Mouse (Mus musculus) megakaryocyte progenitor cell, adult 5-6 weeks (primary cell): ENCODE data around the gene 1700069L16Rik. TPM values are rescaled to one million over a fixed set of nuclear protein-coding genes. Genes with fewer than 3 reads are reported as not detected.

Experiments
- ATAC-seq: replicated peaks from 2 replicates; pipeline ENCODE4 v1.8.0; 2016; ENCODE audit warnings: mild to moderate bottlenecking, moderate TSS enrichment, inconsistent platforms; ENCODE audit not compliant: poor library complexity
- total RNA-seq, 2 experiments: library from RNA; stranded (forward) in 1 of 2; stranded (reverse) in 1 of 2; fragments of 157-497, 149-512 nt in 1 of 2; fragments of 200-1000 nt in 1 of 2; gene quantifications; 2 replicates each; pipeline versions ENCODE4 v1.2.3 to v1.2.4; 2015 to 2017

1700069L16Rik gene
- not detected in 2 replicates for total RNA-seq (2015)
- not detected in 2 replicates for total RNA-seq (2017)

DNA sequence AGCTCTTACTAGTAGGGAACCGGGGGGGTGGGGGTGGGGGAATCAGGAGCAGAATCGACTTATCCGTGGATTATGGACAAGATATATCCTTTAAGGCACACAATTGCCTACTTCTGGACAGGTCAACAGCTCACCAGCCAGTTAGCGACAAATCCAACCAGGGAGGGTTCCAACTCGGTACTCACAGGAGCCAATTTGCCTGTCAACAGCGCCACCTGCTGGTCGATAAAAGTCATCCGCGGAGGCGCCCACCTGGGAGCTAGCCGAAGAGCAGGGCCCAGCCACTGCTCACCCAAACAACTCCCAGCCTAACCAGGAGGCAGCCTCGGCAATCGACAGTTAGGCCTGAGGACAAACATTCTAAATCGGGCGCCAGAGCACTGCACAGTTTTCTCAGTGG is at the start of gene 1700069L16Rik:
1700069L16Rik (minus strand) TSS at position 327 of the 400 bp plus-strand sequence.
- ATAC-seq = peak; percentile 83

DNA sequence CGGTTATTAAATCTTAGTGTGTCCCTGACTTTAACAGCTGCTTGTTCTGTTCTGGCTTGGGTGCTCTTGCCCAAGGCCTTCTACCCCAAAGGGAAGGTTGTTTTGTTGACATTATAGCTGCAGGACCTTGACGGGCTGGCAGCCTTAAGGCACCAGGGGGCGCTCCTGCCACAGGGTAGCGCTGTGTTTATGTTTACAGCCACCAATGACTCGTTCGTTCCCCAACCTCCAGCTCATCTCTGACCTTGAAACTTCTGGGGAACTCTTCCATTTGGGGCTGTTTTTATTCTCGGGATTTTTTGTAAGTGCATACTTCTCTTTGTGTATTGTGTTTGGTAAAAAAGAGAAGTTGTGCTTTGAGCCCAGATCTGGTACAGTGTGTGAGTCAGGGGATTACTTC is 49.1 kb upstream of the 1700069L16Rik start:
- ATAC-seq = peak; percentile 56

DNA sequence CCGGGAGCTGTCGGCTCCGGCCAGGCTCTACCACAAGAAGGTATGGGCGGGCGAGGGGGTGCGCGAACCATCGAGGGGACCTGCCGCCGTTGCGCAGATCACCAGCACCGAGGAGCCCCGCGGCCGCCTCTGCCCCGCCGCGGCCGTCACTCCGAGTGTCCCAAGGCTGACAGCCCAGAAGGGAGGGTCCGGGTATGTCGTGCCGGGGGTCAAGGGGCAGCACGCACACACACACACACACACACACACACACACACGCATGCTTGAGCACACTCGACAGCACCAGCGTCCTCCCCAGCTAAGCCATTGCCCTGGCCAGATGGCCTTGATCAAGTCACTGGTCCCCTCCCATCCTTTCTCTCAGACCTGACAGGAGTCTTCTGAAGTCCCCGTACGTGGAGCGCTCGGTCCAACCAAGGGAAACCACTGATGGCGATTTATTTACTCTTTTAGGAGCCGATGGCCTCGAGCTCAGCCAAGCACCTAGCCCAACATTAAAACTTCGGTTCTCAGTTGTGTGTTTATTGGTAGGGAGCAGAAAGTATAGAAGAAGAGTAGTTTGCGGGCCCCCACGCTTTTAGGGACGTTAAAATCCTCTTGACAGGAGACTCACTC is 48.4 kb upstream of the 1700069L16Rik start:
- no peak for ATAC-seq

DNA sequence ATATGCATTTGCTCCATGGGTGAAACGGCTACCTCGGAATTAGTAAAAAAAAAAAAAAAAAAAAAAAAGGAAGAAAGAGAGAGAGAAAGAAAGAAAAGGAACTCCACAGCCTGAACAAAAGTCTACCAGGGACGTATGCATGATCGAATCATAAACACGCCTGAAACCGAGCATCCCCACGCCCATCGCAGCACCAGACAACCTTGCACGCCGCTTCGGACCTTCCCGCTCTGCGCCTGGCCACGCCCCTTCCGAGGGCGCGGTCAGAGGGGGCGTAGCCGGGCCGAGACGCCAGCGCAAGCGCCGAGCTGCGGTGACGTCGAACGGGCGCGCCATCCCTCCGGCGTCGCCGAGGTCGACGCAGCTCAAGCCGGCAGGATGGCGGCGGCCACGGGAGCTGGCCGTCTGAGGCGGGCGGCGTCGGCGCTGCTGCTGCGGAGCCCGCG is 47.9 kb upstream of the 1700069L16Rik start, which contains the start of the genes Sart3 and Iscu:
Sart3 (minus strand) TSS at position 61 of the 446 bp plus-strand sequence.
Iscu (plus strand) TSS at position 299 of the 446 bp plus-strand sequence.
- peak; percentile 71 for ATAC-seq

DNA sequence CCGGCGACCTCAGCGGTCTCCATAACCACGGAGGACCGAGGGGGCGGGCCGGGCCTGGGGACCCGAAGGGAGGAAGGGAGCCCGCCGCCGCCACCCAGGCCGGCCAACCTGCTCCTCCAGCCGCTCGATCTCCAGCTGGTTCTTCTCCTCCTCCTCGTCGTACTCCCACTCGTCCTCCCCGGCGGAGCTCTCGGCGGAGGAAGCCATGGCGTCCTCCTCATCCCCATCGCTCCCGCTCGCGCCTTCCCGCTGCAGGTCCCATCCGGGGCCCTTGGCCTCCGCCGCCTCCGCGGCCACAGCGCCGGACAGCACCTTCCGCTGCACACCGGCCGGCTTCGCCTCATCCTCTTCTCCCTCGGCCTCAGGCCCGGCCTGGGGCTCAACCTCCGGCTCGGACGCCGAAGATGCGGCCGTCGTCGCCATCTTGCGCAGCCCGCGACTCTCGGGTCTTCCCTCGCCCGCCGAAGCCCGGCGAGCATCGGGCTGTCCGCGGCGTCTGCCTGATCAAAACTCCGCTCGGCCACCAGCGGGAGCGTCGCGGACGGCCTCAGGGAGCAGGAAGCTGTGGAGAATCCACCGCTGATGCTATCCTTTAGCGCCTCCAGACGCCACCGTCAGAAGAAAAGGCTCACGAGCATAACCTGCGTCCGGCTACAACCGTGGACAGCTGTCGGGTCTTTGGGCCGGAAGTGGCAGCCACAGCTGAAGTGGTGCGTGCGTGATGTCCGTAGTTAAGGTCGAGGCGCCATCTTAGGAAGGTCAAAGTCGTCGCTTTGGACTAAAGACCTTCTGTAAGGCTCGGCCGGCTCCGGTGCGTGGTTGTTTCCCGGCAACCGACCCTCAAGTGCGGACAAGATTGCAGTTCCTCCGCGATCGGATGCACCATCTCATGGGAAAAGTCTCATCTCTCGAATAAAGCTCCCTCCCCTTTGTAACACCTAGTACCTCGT is 46.9 kb upstream of the 1700069L16Rik start:
- peak; percentile 61 for ATAC-seq

DNA sequence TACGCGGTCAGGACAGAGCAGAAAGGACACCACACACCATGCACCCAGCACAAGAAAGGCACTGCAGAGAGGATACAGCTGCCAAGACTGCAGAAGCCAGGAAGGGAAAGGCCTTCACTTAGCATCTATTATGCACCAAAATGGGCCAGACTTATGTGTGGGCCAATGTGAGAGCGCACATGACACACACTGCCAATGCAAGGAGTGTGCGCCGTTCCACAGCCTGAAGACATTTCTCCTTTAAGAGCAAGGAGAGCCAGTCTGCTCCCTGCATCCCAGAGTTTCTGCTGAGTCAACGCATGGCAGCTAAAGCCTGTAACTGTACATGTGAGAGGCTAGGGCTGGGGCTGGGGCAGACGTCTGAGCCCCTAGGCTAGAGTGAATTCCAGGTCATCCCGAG is 44.2 kb upstream of the 1700069L16Rik start:
- no peak for ATAC-seq

DNA sequence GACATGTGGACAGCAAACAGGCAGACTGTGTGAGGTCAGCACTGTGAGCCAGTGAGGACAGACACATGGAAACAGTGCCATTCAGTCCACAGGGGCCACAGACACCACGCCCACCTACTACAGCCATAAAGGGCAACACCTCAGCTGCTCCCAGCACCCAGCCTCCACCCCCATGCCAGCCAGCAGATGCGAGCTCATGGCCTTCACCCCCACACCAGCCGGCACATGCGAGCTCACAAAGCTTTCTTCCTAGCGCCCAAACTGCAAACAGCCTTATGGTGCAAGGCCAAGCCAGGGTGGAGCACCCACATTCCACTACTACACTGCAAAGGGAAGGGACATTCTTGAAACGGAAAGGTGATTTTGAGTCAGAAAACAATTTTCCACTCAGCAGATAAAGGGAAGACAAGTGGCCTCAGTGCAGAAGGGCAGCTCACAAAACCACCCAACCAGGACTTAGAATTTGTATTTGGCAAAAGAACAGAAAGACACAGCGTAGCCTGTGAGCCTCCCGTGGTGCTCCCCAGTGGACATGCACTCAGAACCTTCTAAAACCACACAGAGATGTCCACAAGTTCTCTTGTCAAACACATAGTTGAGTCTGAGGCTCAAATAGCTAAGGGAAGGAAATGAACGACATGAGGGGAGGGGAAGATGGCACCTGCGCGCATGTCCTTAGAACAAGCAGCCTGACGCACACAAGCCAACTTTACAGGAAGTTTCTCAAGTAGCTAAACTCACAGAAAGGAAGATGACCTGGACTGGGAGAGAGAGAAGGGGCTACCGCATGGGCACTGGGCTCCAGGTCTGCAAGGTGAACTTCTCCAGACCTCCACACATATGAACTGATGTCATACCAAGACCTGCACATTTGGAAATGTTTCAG is 41.3 kb upstream of the 1700069L16Rik start:
- ATAC-seq = no peak; the same call in 1 of the 2 replicates

DNA sequence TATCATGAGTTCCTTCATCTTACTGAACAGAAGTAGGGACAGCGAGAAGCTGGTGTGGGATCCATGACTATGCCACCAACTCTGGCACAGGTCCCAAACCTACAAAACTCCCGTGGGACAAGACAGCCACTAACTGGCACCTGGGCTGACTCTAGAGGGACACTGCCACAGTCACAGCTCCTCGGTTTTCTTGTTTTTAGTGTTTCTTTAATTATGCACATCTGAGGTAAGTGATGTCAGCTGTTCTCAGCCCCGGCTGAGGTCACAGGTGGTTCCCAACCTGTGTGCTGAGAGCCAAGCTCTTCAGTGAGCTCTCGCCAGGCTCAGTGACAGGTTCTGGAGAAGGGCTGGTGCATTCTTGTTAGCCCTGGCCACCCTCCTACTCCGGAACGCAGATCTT is 39.9 kb upstream of the 1700069L16Rik start:
- no peak for ATAC-seq

DNA sequence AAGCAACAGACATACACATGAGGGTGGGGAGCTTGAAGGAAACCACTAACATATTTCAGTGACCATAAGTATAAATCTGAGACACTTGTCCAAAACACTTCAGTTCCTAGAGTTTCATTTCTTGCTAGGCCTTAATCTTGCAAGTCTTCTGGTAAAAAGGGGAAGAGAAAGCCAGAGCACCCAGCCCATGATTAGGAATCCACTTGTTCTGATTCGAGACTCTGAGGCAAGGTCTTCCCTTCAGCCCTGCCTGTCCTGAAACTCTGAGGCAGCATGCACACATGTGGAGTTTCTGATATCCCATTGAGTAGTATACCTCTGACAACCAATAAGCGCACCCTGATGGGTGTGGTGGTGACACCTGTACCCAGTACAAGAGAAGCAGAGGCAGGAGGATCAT is 37.0 kb upstream of the 1700069L16Rik start:
- 0 out of 2 replicates have a peak, but pooled peaks have one; percentile 17 for ATAC-seq

DNA sequence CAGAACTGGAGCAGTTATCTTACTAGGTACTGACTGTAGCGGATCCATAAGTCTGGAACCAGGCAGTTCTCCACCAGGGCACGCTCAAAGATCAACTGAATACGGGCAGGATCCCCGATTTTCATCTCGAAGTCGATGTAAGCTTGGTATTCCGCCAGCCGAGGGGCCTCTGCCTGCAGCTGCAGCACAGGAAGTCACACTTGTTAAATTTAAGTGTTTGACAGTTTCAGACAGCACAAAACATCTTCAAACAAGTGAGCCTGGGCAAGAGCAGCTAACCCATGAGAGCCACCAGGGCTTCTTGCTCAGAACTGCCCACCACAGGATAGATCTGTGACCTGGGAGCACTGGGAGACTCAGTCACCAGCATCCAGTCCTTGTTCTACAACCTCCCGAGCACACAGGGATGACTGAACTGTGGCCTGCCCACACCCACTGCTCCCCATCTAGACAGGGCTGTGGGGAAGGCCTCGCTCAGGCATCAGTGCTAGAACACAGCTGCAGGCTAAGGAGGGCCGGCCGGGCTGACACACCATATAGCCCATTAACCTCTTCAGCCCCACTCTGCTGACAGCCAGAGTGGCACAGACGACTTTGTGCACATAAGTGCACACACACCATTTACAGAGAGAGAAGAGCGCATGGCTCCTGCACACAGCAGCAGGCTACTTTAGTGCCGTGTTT is 30.9 kb upstream of the 1700069L16Rik start:
- ATAC-seq = no peak

DNA sequence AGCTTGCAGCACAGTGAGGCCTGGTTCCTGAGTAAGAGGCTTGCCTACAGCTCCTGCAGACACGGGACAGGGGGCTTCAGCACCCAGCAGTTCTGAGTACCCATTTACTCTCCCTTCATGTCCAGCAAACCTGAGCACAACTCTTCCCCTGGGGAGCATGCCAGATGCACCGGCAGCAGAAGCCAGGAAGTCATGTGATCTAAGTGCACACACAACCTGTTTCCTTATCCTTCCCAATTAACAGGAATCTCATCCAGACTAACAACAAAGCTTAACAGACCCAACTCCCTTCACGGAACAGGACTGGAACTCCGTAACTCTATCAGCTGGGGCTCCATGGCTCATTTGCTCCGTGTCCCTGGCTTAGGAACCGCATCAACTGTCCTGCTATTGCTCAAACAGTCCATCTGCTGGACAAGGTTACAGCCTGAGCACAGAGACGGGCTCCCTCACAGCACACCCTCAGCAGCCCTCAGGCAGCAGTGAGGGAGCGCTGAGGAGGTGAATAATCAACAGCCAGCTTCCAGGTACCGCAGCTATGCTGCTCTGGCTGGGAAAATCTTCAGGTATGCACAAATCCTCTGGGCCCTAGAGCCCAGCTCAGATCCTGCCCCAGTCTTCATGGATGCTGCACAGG is 27.1 kb upstream of the 1700069L16Rik start:
- no peak for ATAC-seq

DNA sequence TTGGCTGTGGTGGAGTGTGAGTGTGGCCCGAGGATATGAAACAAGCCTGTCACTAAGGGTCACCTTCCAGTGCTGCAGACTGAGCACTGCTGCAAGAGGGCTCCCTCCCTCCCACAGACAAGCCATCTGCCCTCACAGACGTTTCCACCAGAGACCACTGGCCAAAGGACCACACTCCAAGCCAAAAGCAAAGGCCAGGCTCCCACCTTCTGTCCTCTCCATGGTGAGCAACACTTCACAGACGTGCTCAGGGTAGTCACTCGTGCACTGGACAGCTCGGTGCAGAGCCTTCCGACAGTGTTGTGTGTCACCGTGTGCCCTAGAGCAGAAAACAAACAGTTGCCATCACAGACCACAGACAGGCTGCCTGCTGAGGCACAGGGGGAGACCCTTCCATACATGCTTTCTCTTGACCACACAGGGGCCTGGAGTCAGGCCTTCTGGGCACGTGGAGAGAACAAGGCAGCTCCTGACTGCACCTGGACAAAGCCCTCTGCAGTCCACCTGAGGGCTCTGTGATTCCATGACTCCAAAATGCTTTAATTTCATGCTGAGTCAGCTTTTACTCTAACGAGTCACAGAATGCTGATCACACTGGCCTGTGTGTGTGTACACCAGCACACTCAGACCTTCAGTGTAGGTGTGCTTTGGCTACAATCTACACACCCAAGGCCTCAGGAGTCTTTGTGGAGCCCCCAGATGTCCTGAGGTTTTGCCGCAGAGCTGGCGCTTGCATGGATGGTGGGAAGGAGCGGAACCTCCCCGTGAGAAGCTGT is 24.2 kb upstream of the 1700069L16Rik start:
- no peak for ATAC-seq

DNA sequence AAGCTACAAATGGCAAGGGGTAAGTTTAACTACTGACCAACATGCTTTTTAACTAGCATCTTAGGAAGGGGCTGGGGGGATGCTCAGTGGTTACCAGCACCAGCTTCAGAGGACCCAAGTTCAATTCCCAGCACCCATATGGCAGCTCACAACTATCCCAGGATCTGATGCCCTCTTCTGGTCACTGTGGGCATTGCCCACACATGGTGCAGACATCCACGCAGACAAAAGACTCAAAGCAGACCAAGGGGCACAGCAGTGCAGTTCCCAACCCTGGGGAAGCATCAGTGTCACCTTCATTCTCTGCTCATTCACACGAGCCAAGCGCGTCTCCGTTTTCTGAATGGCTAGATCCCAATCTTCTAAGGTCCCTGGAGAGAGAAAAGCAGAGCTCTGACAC is 23.1 kb upstream of the 1700069L16Rik start:
- ATAC-seq = peak; percentile 46; the same call in 1 of the 2 replicates

DNA sequence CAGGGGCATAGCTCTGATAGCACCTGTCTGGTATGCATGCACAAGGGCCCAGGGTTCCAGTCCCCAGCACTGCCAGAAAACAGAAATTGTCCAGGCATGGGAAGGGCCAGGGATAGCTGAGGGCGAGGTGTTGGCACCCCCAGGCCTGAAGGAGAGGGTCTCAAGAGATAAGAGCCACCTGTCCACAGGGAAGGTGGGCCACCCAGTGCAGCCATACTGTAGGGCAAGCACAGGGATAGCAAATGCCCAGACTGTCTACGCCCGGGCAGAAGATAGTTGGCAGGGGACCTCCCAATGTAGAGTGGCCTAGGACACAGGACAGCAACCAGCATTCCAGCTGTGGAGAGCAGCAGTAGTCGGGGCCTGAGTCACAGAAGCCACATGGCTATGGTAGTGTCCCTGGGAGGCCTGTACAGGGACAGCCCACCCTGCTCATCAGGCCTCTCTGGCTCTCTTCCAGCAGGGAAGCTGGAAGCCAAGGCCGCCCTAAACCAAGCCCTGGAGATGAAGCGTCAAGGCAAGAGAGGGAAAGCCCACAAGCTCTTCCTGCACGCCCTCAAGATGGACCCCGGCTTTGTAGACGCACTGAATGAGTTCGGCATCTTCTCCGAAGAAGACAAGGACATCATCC is 13.2 kb upstream of the 1700069L16Rik start:
- no peak for ATAC-seq

DNA sequence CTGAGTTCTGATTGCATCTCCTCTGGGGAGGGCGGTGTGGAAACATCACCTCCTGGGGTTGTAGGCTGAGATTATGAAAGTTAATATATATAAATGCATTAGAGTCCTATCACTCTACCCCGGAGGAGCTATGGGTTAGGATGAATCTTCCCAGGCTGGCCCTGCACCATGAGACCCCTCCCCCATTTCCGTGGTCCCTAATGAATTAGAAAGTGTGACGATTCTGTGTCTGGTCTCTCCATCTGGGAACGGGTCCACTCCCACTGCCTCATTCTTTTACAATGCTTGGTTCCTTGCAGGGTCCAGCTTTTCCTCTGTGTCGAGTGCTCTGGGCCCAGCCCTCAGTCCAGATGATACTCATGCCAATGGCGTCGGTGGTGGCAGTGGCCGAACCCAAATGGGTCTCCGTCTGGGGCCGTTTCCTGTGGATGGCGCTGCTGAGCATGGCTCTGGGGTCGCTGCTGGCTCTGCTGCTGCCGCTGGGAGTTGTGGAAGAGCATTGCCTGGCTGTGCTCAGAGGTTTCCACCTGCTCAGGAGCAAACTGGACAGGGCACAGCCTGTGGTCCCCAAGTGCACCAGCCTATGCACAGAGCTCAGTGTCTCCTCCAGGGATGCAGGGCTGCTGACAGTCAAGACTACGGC is 12.1 kb upstream of the 1700069L16Rik start:
- no peak for ATAC-seq

DNA sequence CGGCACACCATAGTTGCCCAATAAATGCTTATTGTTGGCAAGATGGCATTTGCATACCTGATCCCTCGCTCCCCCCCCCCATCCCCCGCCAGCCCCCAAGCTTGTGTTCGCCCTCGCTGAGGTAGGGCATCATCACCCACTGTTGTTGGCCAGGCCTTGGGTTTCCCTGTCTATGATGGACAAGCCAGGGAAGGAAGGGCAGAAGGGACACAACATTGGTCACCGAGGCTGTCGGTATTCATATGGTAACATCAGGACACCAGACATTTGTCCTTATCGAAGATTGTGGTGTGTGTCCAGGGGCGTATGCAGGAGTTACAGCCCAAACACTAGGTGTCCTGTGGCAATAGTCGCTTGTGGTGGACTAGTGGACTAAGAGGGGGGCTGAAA is 11.5 kb upstream of the 1700069L16Rik start:
- ATAC-seq = no peak

DNA sequence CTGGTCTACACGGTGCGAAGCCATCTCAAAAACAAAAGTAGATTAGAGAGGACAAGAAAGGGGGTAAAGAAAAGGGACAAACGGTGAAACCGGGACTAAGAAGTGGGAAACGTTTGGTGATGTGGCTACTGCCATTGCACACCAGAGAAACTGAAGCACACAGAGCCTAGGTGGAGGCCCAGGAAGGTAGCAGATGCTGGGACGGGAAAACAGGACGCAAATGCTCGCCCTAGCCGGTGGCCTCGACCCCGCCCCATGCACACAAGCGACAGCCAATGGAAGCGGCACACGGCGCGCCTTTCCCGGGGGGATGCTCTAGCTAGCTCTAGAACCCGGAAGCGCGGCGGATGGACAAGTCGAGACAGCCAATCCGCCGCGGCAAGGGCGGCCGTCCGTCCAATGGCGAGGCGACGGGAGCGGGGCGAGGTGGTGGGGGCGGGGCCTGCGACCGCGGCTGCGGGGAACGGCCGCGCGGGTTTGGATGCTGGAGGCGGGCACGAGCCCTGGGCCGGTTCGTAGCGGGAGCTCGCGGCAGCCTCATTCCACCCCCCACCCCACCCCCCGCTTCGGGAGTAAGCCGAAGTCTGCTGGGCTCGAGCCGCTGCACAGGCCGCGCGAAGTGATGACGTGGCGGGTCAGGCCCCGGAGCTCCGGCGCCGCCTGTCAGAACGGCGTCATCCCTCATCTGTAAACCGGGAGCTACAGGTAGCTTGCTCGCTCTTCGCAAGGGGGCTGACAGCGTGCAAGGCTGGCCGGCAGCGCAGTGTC is 11.0 kb upstream of the 1700069L16Rik start, which contains the start of gene Ficd:
Ficd (plus strand) TSS at position 459 of the 768 bp plus-strand sequence.
- peak; percentile 94 for ATAC-seq
